Mouse (Mus musculus) cerebellum, adult 8-10 months (tissue): ENCODE measurements around the gene Ppp1r11.

Experiments used
- DNase-seq: peaks from one replicate; pipeline ENCODE4 v3.0.0; 2022

Ppp1r11 gene

DNA sequence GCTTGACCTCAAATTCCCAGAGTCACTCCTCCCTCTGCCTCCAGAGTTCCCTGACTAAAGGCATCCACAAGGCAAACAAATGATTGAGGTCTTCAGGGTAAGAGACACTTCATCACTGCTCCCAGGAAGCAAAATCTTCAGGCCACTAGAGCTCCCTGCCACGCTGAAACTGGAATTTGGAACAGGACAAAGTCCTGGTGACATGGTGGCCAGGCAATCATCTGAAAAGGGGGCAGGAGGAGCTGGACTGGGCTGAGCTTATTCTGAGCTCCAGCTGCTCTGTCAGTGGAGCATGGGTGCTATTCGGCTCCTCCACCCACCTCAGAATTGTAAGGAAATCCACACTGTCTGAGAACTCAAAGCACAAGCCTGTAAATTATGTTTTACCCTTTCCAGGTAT is 39.5 kb downstream of the Ppp1r11 start:
- DNase-seq, result no peak

GRCm38 (mm10) chr17:36909802-36910201 is 41.7 kb downstream of the Ppp1r11 start:
- no peak for DNase-seq

GRCm38 (mm10) chr17:36908235-36908634 is 43.3 kb downstream of the Ppp1r11 start:
- no peak for DNase-seq

DNA sequence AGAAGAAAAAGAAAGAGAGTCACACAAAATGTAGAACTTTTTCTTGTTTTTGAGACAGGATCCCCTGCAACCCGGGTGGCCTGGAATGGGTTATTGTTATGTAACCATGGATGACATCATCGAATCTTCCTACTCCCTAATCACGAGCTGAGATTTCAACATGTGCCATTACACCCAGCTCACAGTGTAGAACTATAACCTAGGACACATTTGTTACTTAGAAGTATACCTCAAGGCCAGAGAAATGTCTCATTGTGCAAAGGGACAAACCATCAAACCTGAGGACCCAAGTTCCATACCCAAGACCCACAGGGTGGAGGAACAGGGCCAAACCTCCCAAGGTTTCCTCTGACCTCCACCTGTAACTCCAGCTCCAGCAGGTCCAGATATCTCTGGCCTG is 47.9 kb downstream of the Ppp1r11 start:
- no peak for DNase-seq

DNA sequence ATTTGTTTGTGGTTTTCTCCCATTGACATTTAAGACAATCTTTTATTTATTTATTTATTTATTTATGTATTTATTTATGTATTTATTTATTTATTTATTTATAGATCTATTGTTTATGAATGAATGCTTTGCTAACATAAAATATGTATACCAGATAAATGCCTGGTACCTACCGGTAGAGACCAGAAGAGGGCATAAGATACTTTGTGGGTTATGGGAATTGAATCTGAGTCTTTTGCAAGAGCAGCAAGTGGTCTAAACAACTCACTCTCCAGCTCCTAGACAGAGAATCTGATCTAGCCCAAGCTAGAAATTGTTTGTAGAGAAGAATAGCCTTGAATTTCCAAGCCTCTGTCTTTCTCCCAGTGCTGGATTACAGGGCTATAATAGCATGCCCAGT is 50.9 kb downstream of the Ppp1r11 start:
- DNase-seq, result no peak

DNA sequence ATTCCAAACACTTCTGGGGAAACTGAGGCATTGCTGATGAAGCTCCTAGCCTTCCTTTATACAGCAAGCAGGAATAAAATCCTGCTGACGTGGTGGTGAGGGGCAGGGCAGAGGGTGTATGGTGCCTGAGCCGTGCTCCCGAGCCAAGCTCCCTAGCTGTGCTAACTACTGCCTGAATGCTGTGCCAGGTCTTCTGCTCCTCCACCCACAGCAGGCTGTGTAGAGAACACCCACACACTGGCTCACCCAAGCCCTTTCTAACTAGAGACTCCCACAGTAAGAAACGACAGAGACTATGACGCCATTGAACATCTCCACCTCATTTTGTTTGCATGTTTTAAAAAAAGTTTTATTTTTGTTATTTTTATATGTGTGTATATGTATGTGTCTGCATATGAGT is 51.5 kb downstream of the Ppp1r11 start:
- DNase-seq, result no peak

- DNase-seq, result no peak
These were observed 52.2 kb downstream of the Ppp1r11 start for GRCm38 (mm10) chr17:36899376-36899775.
